ENCODE assay signal across 9 mouse cellular contexts in genomic region chr2:170354963-170355367, GRCm38 (mm10).
DNase-seq lines count a peak whose midpoint lies in the region; ATAC-seq and TF ChIP-seq lines count a peak whose summit lies in the region.
"Had no signal": no experiment of that assay in that cellular context is flagged by ENCODE, and none has a peak within 500 bp of the region (broad histone marks: within the 10 kb centered on the region; RNA-seq: fewer than 3 reads in every experiment).

No protein-coding gene starts in this region.

- peak overlapping the region; percentile 20; the same call in 1 of the 2 replicates for H3K4me3 ChIP-seq in forebrain, embryonic 16.5 days (replicated peaks; ENCODE audit: low read length)
- peak overlapping the region; percentile 38; the same call in 1 of the 2 replicates for H3K4me3 ChIP-seq in layer of hippocampus, adult 2 months
- H3K4me3 ChIP-seq in lung, adult 2 months (replicated peaks; ENCODE audit: extremely low read depth, low read depth, low read length): no peak overlapping the region

- no peaks in the 10 kb centered on the region for H3K9me3 ChIP-seq in forebrain, embryonic 16.5 days (ENCODE audit: control insufficient read depth, low read length)

- ATAC-seq in forebrain, embryonic 16.5 days: peak; percentile 65; the same call in 1 of the 2 replicates
- peak; percentile 39 to 71; a peak in 2 of 4 replicates for ATAC-seq in hematopoietic stem cell, adult 5-6 weeks (replicated peaks in 1 of 2; ENCODE audit: insufficient read depth in 1 of 2, low FRiP score in 2 of 2, low TSS enrichment in 1 of 2, low read depth in 1 of 2, poor library complexity in 2 of 2, severe bottlenecking in 2 of 2)
- peak; percentile 52 for ATAC-seq in neutrophil, adult 5-6 weeks (ENCODE audit: extremely low read depth, insufficient number of reproducible peaks, low FRiP score, poor library complexity, severe bottlenecking)

- H3K4me1 ChIP-seq in forebrain, embryonic 16.5 days (replicated peaks; ENCODE audit: control insufficient read depth, insufficient read depth, low read length): peaks cover 4% of the 10 kb centered on the region
- H3K4me1 ChIP-seq in lung, adult 2 months (ENCODE audit: control insufficient read depth, insufficient read depth, low read length): peaks cover 2% of the 10 kb centered on the region; the same call in 1 of the 2 replicates

- H3K9ac ChIP-seq in forebrain, embryonic 16.5 days (replicated peaks; ENCODE audit: low read depth, low read length): peak overlapping the region; percentile 46; the same call in 1 of the 2 replicates

- H3K4me2 ChIP-seq in forebrain, embryonic 16.5 days (ENCODE audit: low read length): peak overlapping the region; percentile 46

- TF ChIP-seq CTCF in layer of hippocampus, adult 2 months (conservative IDR thresholded peaks at IDR 0.05): peak; percentile 94
- TF ChIP-seq CTCF in lung, adult 2 months (IDR thresholded peaks at IDR 0.05; ENCODE audit: insufficient read depth, low read length): peak; percentile 74

- WGBS in forebrain, embryonic 16.5 days: 11% methylated on average over 10 of the region's 10 CpGs
- 7% methylated on average over 10 of the region's 10 CpGs for WGBS in lung, adult 2 months

- peak; percentile 89 for DNase-seq in ES-CJ7 (ENCODE audit: low read depth, low spot score)
- peak; percentile 55 for DNase-seq in cerebellum, adult 11 months
- peak; percentile 80 to 86 for DNase-seq in layer of hippocampus, adult 2 months (ENCODE audit: low spot score in 2 of 2)
- DNase-seq in lung, adult 2 months: peak; percentile 71
- peak; percentile 37 for DNase-seq in urinary bladder, adult 2 months (ENCODE audit: low spot score)

- H3K36me3 ChIP-seq in forebrain, embryonic 16.5 days (ENCODE audit: control insufficient read depth, insufficient read depth): no peaks in the 10 kb centered on the region

- H3K27me3 ChIP-seq in forebrain, embryonic 16.5 days (replicated peaks; ENCODE audit: control insufficient read depth, insufficient read depth, low read length): no peaks in the 10 kb centered on the region

- TF ChIP-seq POLR2A in lung, adult 2 months (IDR thresholded peaks at IDR 0.05; ENCODE audit: borderline replicate concordance, extremely low read depth, low read depth, low read length): no peak

- peak overlapping the region; percentile 31 for H3K27ac ChIP-seq in forebrain, embryonic 16.5 days (ENCODE audit: low read length)
- no peak overlapping the region for H3K27ac ChIP-seq in layer of hippocampus, adult 2 months
- H3K27ac ChIP-seq: macrophage had no signal

Comparison
In these comparisons a context has a peak if more than half of its experiments do, and no peak if none do; other contexts are left out.
1. DNase-seq: peak in every context shown above with its lines; median percentile 89 in ES-CJ7; 83 in layer of hippocampus, adult 2 months; 71 in lung, adult 2 months; 55 in cerebellum, adult 11 months; 37 in urinary bladder, adult 2 months.